Mouse (Mus musculus) liver, postnatal 0 days (tissue): ENCODE data around the gene Sap30l.

Experiments
- CTCF ChIP-seq: sonication (generic); IDR thresholded peaks from 2 replicates; pipeline ENCODE4 v1.5.1; 2016; ENCODE audit warnings: antibody characterized with exemption, low read depth
- EP300 ChIP-seq: IDR thresholded peaks from 2 replicates; pipeline ENCODE4 v1.6.1; 2016; ENCODE audit warnings: antibody characterized with exemption, low read depth, mild to moderate bottlenecking

- TF ChIP-seq CTCF (no peak), EP300 (no peak)
Observed at GRCm38 (mm10) chr11:57760509-57761058, 40.9 kb upstream of the Sap30l start.
